Mouse (Mus musculus) erythroblast, embryonic 14.5 days (primary cell): Measurements from ENCODE around the gene Daglb.

Experiments
- GATA1 ChIP-seq: IDR thresholded peaks from 2 replicates; pipeline ENCODE4 v1.6.1; 2012; ENCODE audit warnings: low read length, inconsistent platforms, mixed read lengths
- TAL1 ChIP-seq: IDR thresholded peaks from 3 replicates; pipeline ENCODE4 v1.6.1; 2012; ENCODE audit warnings: low read length, inconsistent platforms, mixed read lengths

DNA sequence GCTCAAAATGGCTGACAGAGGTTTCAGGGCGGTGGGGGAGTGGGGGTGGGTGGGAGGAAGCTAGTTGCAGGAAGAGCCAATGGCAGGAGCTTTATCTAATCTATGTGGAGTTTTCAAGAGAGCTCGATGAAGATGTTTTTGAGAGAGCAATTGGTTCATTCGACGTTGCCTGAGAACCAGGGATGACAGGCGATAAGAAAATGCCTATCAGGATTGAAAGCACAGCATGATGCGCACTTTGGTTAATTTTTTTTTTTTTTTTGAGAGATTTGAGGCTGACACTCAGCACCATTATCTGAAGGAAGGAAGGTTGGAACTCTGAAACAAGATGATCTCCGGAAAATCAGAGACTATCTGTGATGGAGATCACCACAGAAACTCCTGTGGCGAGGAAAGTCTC is 74.7 kb downstream of the Daglb start:
- TF ChIP-seq GATA1 (no peak), TAL1 (no peak)
